Mouse (Mus musculus) forebrain, embryonic 10.5 days (tissue): ENCODE results near the gene Lcmt1. TPM values are rescaled to one million over a fixed set of nuclear protein-coding genes. Genes with fewer than 3 reads are reported as not detected.

Experiments used
- DNase-seq: peaks from one replicate; pipeline ENCODE4 v3.0.0-alpha.2; 2017; ENCODE audit warnings: low spot score; ENCODE audit errors: extremely low spot score
- H3K27ac ChIP-seq: fragments of 300-500 bp; sonication (generic); 2 replicates; pipeline ENCODE4 v1.5.1; 2016; ENCODE audit warnings: mild to moderate bottlenecking
- H3K27me3 ChIP-seq: fragments of 300-500 bp; sonication (generic); 2 replicates; pipeline ENCODE4 v1.6.1; 2016; ENCODE audit warnings: mild to moderate bottlenecking; ENCODE audit not compliant: poor library complexity, severe bottlenecking
- H3K36me3 ChIP-seq: fragments of 300-500 bp; sonication (generic); replicated peaks from 2 replicates; pipeline ENCODE4 v1.6.1; 2016; ENCODE audit warnings: mild to moderate bottlenecking, moderate library complexity
- H3K4me1 ChIP-seq: fragments of 300-500 bp; sonication (generic); 2 replicates; pipeline ENCODE4 v1.6.1; 2016
- H3K4me3 ChIP-seq: fragments of 300-500 bp; sonication (generic); 2 replicates; pipeline ENCODE4 v1.5.1; 2016; ENCODE audit warnings: mild to moderate bottlenecking, moderate library complexity
- H3K9me3 ChIP-seq: fragments of 300-500 bp; sonication (generic); 2 replicates; pipeline ENCODE4 v1.6.1; 2016; ENCODE audit warnings: mild to moderate bottlenecking, moderate library complexity
- WGBS: fragments of 180-500 bp; shearing (Covaris S2); methylation state at CpG from one replicate; pipeline ENCODE4 v1.1.7; 2016; 5-methylcytosine and 5-hydroxymethylcytosine counted together
- polyA plus RNA-seq: library from polyadenylated mRNA; unstranded; fragments of >200 nt; fragmentation: Nextera tagmentation; extraction: Ambion mirVana; gene quantifications from 2 replicates; pipeline ENCODE4 v1.2.1, GENCODE M21; 2016

The Lcmt1 gene
- polyA plus RNA-seq, 1 experiment from 2014 or later: 52.0 TPM

GRCm38 (mm10) chr7:123389686-123390280 is 20.2 kb downstream of the Lcmt1 start:
- Histone ChIP-seq H3K36me3 (peaks cover 73% of the 10 kb centered on the region), H3K4me3 (no peak overlapping the region), H3K27ac (no peak overlapping the region), H3K4me1 (no peaks in the 10 kb centered on the region), H3K9me3 (no peaks in the 10 kb centered on the region), H3K27me3 (no peaks in the 10 kb centered on the region)
- DNase-seq: no peak
- 89% methylated on average over 6 of the region's 6 CpGs for WGBS

DNA sequence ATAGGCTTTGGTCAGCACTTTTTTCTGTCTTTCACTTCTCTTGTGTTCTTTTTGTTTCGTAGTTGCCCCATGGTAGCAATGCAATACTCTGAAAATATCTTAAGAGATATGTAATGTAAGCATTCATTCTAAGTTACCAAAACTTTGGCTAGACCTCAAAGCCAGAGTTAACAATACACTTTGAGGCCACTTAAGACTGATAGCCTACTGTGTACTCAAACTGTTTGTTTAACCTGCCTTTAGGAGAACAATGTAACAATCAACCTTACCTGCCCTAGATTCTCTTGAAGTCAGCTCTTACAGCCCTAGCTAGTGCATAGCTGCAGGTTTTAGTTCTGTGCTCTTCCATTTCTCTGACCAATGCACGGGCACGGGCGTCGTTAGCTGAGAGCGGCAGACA is 24.7 kb downstream of the Lcmt1 start:
- peaks cover 36% of the 10 kb centered on the region for H3K36me3 ChIP-seq
- no peak overlapping the region for H3K4me3 ChIP-seq
- H3K9me3 ChIP-seq: no peaks in the 10 kb centered on the region
- H3K27ac ChIP-seq: no peak overlapping the region
- H3K4me1 ChIP-seq: no peaks in the 10 kb centered on the region
- no peaks in the 10 kb centered on the region for H3K27me3 ChIP-seq
- DNase-seq: no peak
- WGBS: 97% methylated on average over 6 of the region's 6 CpGs

DNA sequence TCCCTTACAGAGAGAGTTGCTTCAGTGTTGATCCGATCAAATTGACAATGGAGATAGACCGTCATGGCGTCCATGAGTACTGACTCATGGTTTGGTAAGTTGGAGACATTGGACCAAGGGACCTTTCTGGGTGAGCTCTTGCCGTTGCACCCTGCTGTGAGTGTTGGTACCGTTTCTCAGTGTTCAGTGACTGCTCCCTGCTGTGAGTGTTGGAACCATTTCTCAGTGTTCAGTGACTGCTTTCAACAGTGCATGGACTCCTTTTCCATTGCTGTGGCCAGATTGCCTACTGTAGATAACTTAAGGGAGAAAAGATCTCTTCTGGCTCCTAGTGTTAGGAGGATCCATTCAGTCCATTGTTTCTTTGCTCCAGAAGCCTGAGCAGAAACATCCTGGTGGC is 27.3 kb downstream of the Lcmt1 start:
- no peak overlapping the region for H3K27ac ChIP-seq
- WGBS: 87% methylated on average over 5 of the region's 5 CpGs

DNA sequence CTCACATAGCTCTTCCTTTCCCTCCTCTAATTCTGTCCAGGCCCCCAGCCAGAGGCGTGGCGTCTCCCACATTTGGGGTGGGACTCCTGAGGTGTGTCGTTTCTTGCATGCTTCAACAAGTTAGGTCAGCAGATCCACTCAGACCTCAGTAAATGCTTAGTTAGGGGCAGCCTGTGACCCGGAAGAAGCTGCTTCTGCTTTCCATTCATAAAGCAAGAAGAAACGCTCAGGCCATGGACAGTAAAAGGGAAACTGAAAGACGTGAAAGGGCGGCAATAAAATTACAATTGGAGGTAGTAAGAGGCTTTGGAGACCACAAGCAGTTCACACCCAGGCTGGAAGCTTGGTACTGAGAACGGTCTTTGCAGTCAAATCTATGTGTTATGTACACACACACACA is 27.8 kb downstream of the Lcmt1 start:
- no peaks in the 10 kb centered on the region for H3K27me3 ChIP-seq
- no peaks in the 10 kb centered on the region for H3K4me1 ChIP-seq
- peaks cover 35% of the 10 kb centered on the region for H3K36me3 ChIP-seq
- no peak for DNase-seq
- 88% methylated on average over 8 of the region's 8 CpGs for WGBS
- H3K9me3 ChIP-seq: no peaks in the 10 kb centered on the region
- H3K4me3 ChIP-seq: no peak overlapping the region
- H3K27ac ChIP-seq: no peak overlapping the region

More for the DNA sequence above, 27.3 kb downstream of the Lcmt1 start:
- DNase-seq: no peak
- no peaks in the 10 kb centered on the region for H3K9me3 ChIP-seq
- H3K4me3 ChIP-seq: no peak overlapping the region
- H3K27me3 ChIP-seq: no peaks in the 10 kb centered on the region
- no peaks in the 10 kb centered on the region for H3K4me1 ChIP-seq
- H3K36me3 ChIP-seq: peaks cover 35% of the 10 kb centered on the region

- no peak for DNase-seq
- Histone ChIP-seq H3K4me1 (no peaks in the 10 kb centered on the region), H3K4me3 (no peak overlapping the region), H3K36me3 (peaks cover 35% of the 10 kb centered on the region), H3K27me3 (no peaks in the 10 kb centered on the region), H3K27ac (no peak overlapping the region), H3K9me3 (no peaks in the 10 kb centered on the region)
- 92% methylated on average over 8 of the region's 8 CpGs for WGBS
These were observed 28.3 kb downstream of the Lcmt1 start for GRCm38 (mm10) chr7:123397931-123398330.

DNA sequence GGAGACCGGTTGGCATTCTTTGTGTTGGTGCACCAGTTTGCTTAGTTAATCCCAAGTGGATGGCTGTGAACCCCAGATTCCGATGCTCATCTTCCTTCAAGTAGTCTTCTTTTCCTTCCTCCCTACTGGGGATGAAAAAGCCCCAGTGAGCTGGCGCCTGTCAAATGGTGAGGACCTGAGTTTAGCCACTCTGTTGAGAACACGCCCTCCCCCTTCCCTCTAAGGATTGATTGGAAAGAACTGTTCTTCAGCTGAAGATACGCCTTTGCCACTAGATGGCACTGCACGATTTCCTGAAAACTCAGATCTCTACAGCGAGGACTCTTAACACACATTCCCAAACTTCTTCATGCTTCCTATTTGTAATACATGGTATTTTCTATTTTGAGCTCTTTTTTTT is 29.2 kb downstream of the Lcmt1 start:
- H3K27me3 ChIP-seq: no peaks in the 10 kb centered on the region
- no peaks in the 10 kb centered on the region for H3K9me3 ChIP-seq
- H3K4me1 ChIP-seq: no peaks in the 10 kb centered on the region
- no peak overlapping the region for H3K4me3 ChIP-seq
- 30% methylated on average over 7 of the region's 7 CpGs for WGBS
- no peak overlapping the region for H3K27ac ChIP-seq
- peaks cover 34% of the 10 kb centered on the region for H3K36me3 ChIP-seq
- DNase-seq: peak; percentile 21

- Histone ChIP-seq H3K36me3 (peaks cover 38% of the 10 kb centered on the region), H3K4me1 (no peaks in the 10 kb centered on the region), H3K27me3 (no peaks in the 10 kb centered on the region), H3K27ac (no peak overlapping the region), H3K9me3 (no peaks in the 10 kb centered on the region), H3K4me3 (no peak overlapping the region)
- WGBS: 88% methylated on average over 4 of the region's 4 CpGs
- DNase-seq: no peak
These were observed 29.7 kb downstream of the Lcmt1 start for GRCm38 (mm10) chr7:123399286-123399685.

GRCm38 (mm10) chr7:123401121-123401520 is 31.5 kb downstream of the Lcmt1 start:
- no peak for DNase-seq
- H3K4me3 ChIP-seq: no peak overlapping the region
- no peaks in the 10 kb centered on the region for H3K27me3 ChIP-seq
- no peak overlapping the region for H3K27ac ChIP-seq
- H3K9me3 ChIP-seq: no peaks in the 10 kb centered on the region
- H3K4me1 ChIP-seq: no peaks in the 10 kb centered on the region
- WGBS: 81% methylated on average over 3 of the region's 3 CpGs
- peaks cover 52% of the 10 kb centered on the region for H3K36me3 ChIP-seq

GRCm38 (mm10) chr7:123404198-123404597 is 34.6 kb downstream of the Lcmt1 start:
- H3K27ac ChIP-seq: no peak overlapping the region
- no peaks in the 10 kb centered on the region for H3K9me3 ChIP-seq
- H3K27me3 ChIP-seq: no peaks in the 10 kb centered on the region
- DNase-seq: no peak
- no peak overlapping the region for H3K4me3 ChIP-seq
- H3K4me1 ChIP-seq: no peaks in the 10 kb centered on the region
- WGBS: 97% methylated on average over 6 of the region's 6 CpGs
- H3K36me3 ChIP-seq: peaks cover 52% of the 10 kb centered on the region

GRCm38 (mm10) chr7:123405619-123406018 is 36.0 kb downstream of the Lcmt1 start:
- Histone ChIP-seq H3K4me1 (no peaks in the 10 kb centered on the region), H3K9me3 (no peaks in the 10 kb centered on the region), H3K36me3 (peaks cover 48% of the 10 kb centered on the region), H3K27me3 (no peaks in the 10 kb centered on the region), H3K4me3 (no peak overlapping the region), H3K27ac (no peak overlapping the region)
- WGBS: 87% methylated on average over 3 of the region's 3 CpGs
- DNase-seq: no peak

GRCm38 (mm10) chr7:123406988-123407387 is 37.4 kb downstream of the Lcmt1 start:
- DNase-seq: no peak
- peaks cover 47% of the 10 kb centered on the region for H3K36me3 ChIP-seq
- no peaks in the 10 kb centered on the region for H3K4me1 ChIP-seq
- H3K27ac ChIP-seq: no peak overlapping the region
- H3K4me3 ChIP-seq: no peak overlapping the region
- 88% methylated on average over 4 of the region's 4 CpGs for WGBS
- no peaks in the 10 kb centered on the region for H3K27me3 ChIP-seq
- H3K9me3 ChIP-seq: no peaks in the 10 kb centered on the region

- Histone ChIP-seq H3K27me3 (no peaks in the 10 kb centered on the region), H3K36me3 (peaks cover 34% of the 10 kb centered on the region), H3K4me3 (no peak overlapping the region), H3K4me1 (no peaks in the 10 kb centered on the region), H3K9me3 (no peaks in the 10 kb centered on the region), H3K27ac (no peak overlapping the region)
- no peak for DNase-seq
- 94% methylated on average over 7 of the region's 7 CpGs for WGBS
These were observed 40.9 kb downstream of the Lcmt1 start for GRCm38 (mm10) chr7:123410502-123410901.

GRCm38 (mm10) chr7:123411109-123411508 is 41.5 kb downstream of the Lcmt1 start:
- Histone ChIP-seq H3K27me3 (no peaks in the 10 kb centered on the region), H3K27ac (no peak overlapping the region), H3K9me3 (no peaks in the 10 kb centered on the region), H3K4me3 (no peak overlapping the region), H3K36me3 (peaks cover 31% of the 10 kb centered on the region), H3K4me1 (no peaks in the 10 kb centered on the region)
- 93% methylated on average over 1 of the region's 1 CpGs for WGBS
- no peak for DNase-seq

DNA sequence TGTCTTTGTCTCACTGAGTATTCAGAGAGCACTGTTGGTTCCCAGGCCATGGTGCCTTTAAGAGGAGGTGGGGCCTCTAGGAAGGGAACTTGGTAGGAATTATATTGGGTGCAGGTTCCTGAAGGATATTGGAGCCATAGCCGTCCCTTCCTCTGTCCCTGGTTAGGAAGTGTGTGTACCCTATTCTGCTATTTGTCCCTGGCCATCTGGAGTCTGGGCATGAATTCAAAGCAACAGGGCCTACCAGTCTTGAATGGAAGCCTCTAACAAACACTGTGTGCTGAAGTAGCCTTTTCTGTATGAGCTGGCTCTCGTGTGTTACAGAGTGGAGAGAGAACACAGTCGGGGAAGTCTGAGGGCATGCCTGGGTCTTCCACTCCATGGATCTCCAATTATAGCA is 42.6 kb downstream of the Lcmt1 start:
- Histone ChIP-seq H3K4me3 (no peak overlapping the region), H3K36me3 (peaks cover 33% of the 10 kb centered on the region), H3K9me3 (no peaks in the 10 kb centered on the region), H3K27me3 (no peaks in the 10 kb centered on the region), H3K27ac (no peak overlapping the region), H3K4me1 (no peaks in the 10 kb centered on the region)
- 89% methylated on average over 3 of the region's 3 CpGs for WGBS
- DNase-seq: no peak
